Mouse (Mus musculus) C2C12 (cell line): ENCODE measurements around the gene Smim6. TPM values are rescaled to one million over a fixed set of nuclear protein-coding genes. Genes with fewer than 3 reads are reported as not detected.
A peak's percentile ranks its signal among the peaks of the same experiment; 100 is the strongest.

Experiments used
- H3K27me3 ChIP-seq: one replicate; pipeline ENCODE4 v1.6.1; 2011; ENCODE audit not compliant: control insufficient read depth, insufficient read depth, insufficient read length
- H3K36me3 ChIP-seq: one replicate; pipeline ENCODE4 v1.6.1; 2011; ENCODE audit not compliant: control insufficient read depth, insufficient read depth
- H3K4me3 ChIP-seq: one replicate; pipeline ENCODE4 v1.5.1; 2011; ENCODE audit warnings: mild to moderate bottlenecking, control low read depth; ENCODE audit not compliant: poor library complexity, insufficient read depth, severe bottlenecking
- H3K79me2 ChIP-seq: one replicate; pipeline ENCODE4 v1.6.1; 2011; ENCODE audit not compliant: control insufficient read depth, insufficient read depth
- H3K79me3 ChIP-seq: one replicate; pipeline ENCODE4 v1.6.1; 2011; ENCODE audit warnings: low read depth, control low read depth
- H3ac ChIP-seq: one replicate; pipeline ENCODE3; 2011; ENCODE audit warnings: low read depth; ENCODE audit not compliant: control insufficient read depth, insufficient read length
- CEBPB ChIP-seq: IDR thresholded peaks from one replicate; pipeline ENCODE4 v1.6.1; 2011; ENCODE audit warnings: low read depth, mild to moderate bottlenecking, control low read depth, moderate library complexity
- CTCF ChIP-seq: IDR thresholded peaks from one replicate; pipeline ENCODE4 v1.5.1; 2011; ENCODE audit not compliant: control insufficient read depth, insufficient read depth, insufficient read length
- FOSL1 ChIP-seq: IDR thresholded peaks from one replicate; pipeline ENCODE4 v1.8.0; 2011; ENCODE audit warnings: mild to moderate bottlenecking, low read length; ENCODE audit not compliant: poor library complexity, insufficient read depth, severe bottlenecking
- MAX ChIP-seq: IDR thresholded peaks from one replicate; pipeline ENCODE4 v1.6.1; 2011; ENCODE audit warnings: mild to moderate bottlenecking, control low read depth
- MYOD1 ChIP-seq: IDR thresholded peaks from one replicate; pipeline ENCODE4 v1.6.1; 2011; ENCODE audit warnings: low read depth; ENCODE audit not compliant: control insufficient read depth, insufficient read length
- MYOG ChIP-seq: IDR thresholded peaks from one replicate; pipeline ENCODE4 v1.6.1; 2011; ENCODE audit not compliant: control insufficient read depth, insufficient read length; ENCODE audit errors: extremely low read depth
- USF1 ChIP-seq: IDR thresholded peaks from one replicate; pipeline ENCODE4 v1.6.1; 2011; ENCODE audit warnings: low read depth, mild to moderate bottlenecking, control low read depth, moderate library complexity
- polyA plus RNA-seq: library from polyadenylated mRNA; unstranded; fragments of >200 nt; fragmentation: generic; extraction: Trizol; gene quantifications from one replicate; pipeline ENCODE4 v1.2.1, GENCODE M21; 2012; ENCODE audit warnings: missing spikeins

Smim6 gene
- polyA plus RNA-seq, 1 experiment, result 0.28 TPM

DNA sequence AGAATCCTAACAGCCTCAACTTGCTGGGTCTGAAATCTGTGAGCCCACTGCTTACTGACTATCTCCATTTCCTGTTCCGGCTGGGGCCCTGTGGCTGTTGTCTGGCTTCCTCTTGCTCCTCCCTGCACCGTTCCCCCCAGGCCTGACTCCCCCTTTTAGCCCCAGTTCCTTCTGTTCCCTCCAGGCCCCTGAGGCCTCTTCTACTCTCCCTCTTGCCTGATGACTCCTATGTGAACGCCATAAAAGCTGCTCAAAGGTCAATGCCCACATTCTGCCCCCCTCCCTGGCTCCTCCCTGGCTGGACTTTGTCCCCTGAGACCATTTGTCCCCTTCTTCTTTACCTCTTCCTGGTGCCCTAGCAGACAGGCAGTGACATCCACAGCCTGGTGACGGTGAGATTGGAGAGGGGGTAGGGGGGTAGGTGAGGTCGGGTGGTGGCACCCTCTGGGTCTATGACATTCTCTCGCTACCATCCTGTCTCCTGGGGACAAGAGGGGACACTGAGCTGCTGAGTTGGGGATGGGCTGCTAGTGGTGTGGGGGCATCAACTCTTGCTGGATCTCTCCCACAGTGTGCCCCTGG, 34.6 kb upstream of the Smim6 start:
- H3K27me3 ChIP-seq, result peaks cover 63% of the 10 kb centered on the region
- H3K79me3 ChIP-seq, result no peaks in the 10 kb centered on the region
- no peak overlapping the region for H3ac ChIP-seq
- no peaks in the 10 kb centered on the region for H3K79me2 ChIP-seq
- no peaks in the 10 kb centered on the region for H3K36me3 ChIP-seq
- H3K4me3 ChIP-seq, result no peak overlapping the region
- no peak for TF ChIP-seq USF1
- TF ChIP-seq MYOD1, result no peak
- TF ChIP-seq MYOG, result no peak
- TF ChIP-seq MAX, result no peak
- TF ChIP-seq CTCF, result no peak
- TF ChIP-seq CEBPB, result no peak
- no peak for TF ChIP-seq FOSL1

DNA sequence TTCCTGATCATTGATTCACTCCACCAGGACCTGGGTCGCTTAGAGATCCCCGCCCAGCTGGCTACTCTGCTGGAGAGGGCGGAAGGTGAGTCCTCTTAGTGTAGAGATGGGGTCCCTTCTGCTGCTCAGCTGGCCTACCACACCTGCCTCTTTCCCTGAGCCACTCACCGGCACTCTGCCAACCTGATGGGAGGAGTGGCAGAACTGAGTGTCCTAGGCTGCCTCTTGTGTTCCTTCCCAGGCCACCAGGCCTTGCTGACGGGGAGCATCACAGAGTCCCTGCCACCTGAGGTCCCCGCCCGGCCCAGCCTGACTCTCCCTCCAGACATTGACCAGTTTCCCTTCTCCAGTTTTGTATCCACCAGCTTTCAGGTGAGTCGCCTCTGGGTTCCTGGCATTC, 33.7 kb upstream of the Smim6 start:
- TF ChIP-seq CTCF (no peak), MAX (no peak), FOSL1 (no peak), CEBPB (no peak), MYOD1 (no peak), MYOG (no peak), USF1 (no peak)
- Histone ChIP-seq H3K79me3 (no peaks in the 10 kb centered on the region), H3K79me2 (no peaks in the 10 kb centered on the region), H3K36me3 (no peaks in the 10 kb centered on the region), H3K4me3 (no peak overlapping the region), H3ac (no peak overlapping the region), H3K27me3 (peaks cover 71% of the 10 kb centered on the region)

DNA sequence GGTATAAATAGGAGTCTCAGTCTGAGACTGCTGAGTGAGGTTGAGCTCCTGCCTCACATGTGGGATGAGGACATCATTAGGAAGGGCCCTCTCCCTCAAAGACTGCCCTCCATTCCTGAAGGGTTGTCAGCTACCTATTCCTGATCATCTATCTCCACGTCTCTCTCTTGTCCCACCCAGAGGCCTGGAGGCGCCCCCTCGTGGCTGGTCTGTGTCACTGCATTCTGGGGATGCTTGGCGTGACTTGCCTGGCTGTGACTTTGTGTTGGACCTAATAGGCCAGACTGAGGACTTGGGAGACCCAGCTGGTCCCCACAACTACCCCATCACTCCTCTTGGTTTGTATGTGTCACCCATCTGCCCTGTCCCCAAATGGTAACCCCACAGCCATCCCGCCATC, 30.8 kb upstream of the Smim6 start:
- Histone ChIP-seq H3K79me2 (no peaks in the 10 kb centered on the region), H3K36me3 (no peaks in the 10 kb centered on the region), H3K27me3 (peaks cover 77% of the 10 kb centered on the region), H3ac (no peak overlapping the region), H3K4me3 (no peak overlapping the region), H3K79me3 (no peaks in the 10 kb centered on the region)
- peak; percentile 79 for TF ChIP-seq CTCF
- no peak for TF ChIP-seq MAX
- no peak for TF ChIP-seq MYOG
- TF ChIP-seq USF1, result no peak

DNA sequence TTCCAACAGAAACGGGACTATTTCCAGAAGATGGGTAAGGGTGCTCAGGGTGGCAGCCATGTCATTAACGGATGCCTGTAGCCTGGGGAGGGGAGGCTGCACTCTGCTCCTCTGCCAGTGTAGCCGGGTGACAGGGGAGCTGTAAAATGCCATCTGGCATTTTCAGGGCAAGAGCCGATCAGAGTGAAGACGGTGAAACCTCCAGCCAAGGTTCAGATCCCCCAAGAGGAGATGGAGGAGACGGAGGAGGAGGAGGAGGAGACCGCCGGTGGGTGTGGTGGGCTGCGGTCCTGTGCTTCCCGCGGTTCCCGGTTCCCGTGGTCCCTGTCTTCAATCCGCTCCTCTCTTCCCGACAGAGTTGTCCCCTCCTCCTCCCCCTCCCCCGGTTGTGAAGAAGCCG, 28.6 kb upstream of the Smim6 start:
- no peak for TF ChIP-seq CEBPB
- no peak for TF ChIP-seq USF1
- no peak for TF ChIP-seq MYOG
- no peak for TF ChIP-seq FOSL1
- no peak for TF ChIP-seq CTCF
- no peak for TF ChIP-seq MYOD1
- Histone ChIP-seq H3K27me3 (peaks cover 76% of the 10 kb centered on the region), H3K4me3 (no peak overlapping the region)

DNA sequence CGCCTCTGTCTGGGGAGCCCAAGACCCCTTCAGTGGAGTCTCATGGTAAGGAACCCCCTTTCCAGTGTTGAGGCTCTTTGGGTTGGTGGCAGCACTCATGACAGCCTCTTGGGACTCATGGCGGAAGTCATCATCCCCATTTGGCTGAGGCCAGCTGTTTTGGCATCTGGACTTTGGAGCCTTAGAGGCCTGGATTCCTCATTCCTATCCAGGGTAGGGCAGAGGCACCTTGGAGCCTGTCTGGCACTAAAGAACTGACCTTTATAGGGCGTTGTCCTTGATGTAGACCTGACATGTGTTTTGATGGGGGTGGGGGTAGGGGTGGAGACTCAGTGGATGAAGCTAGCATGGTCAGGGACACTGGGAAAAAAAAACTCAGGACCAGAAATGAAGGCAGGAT, 27.5 kb upstream of the Smim6 start:
- Histone ChIP-seq H3K36me3 (no peaks in the 10 kb centered on the region), H3K79me3 (no peaks in the 10 kb centered on the region), H3K79me2 (no peaks in the 10 kb centered on the region), H3ac (no peak overlapping the region), H3K4me3 (no peak overlapping the region), H3K27me3 (peaks cover 76% of the 10 kb centered on the region)
- TF ChIP-seq USF1 (no peak), MAX (no peak), CEBPB (no peak), MYOD1 (no peak), CTCF (no peak)

More for the DNA sequence above, 28.6 kb upstream of the Smim6 start:
- Histone ChIP-seq H3ac (no peak overlapping the region), H3K79me3 (no peaks in the 10 kb centered on the region), H3K79me2 (no peaks in the 10 kb centered on the region), H3K36me3 (no peaks in the 10 kb centered on the region)

DNA sequence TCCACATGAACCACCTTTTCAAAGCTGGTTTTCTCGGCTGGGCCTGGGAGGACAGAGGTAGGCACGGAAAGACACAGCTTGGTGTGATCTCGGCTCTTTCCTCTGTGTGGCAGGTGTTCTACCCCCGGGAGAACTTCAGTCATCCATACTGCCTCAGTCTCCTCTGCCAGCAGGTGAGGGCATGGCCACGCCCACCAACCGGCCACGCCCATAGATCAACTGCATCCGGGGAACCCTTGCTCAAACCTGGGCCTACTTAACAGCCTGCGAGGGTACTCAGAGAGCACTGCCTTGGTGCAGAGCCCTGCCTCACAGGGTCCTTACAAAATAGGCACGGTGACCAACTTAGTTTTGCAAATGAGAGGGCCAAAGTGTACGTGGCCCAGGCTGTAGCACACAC, 26.5 kb upstream of the Smim6 start:
- TF ChIP-seq USF1 (no peak), CEBPB (no peak), MYOG (no peak), CTCF (no peak), MAX (no peak), FOSL1 (no peak), MYOD1 (no peak)
- no peak overlapping the region for H3K4me3 ChIP-seq

More for the DNA sequence above, 26.5 kb upstream of the Smim6 start:
- Histone ChIP-seq H3ac (no peak overlapping the region), H3K79me2 (no peaks in the 10 kb centered on the region), H3K27me3 (peaks cover 75% of the 10 kb centered on the region), H3K36me3 (no peaks in the 10 kb centered on the region), H3K79me3 (no peaks in the 10 kb centered on the region)
